12 mouse cellular contexts compared by ENCODE assay signal in the genomic region with DNA sequence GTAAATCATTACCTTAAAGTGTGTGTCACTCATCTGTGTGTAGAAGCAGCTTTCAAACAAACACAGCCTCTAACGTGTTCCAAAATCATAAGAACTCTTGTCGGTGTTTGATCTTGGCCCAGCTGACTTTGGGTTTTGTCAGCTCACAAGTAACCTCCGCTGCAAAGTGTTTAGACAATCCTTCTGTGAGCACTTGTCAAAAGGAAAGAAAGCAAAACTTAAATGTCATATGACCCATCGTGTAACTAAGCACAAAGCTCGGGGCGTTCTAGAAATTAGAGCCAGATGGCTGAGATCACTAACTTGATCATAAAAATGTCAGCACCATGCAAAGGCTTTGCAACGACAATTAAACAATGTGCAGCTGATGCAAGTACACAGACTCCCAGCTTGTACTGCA. TPM values are rescaled to one million over a fixed set of nuclear protein-coding genes. Genes with fewer than 3 reads are reported as not detected.
DNase-seq lines count a peak whose midpoint lies in the region; ATAC-seq lines count a peak whose summit lies in the region.
"Had no signal": no experiment of that assay in that cellular context is flagged by ENCODE, and none has a peak within 500 bp of the region (broad histone marks: within the 10 kb centered on the region; RNA-seq: fewer than 3 reads in every experiment).

No protein-coding gene starts in this region.

- no peak overlapping the region for H3K4me3 ChIP-seq in kidney, embryonic 15.5 days (replicated peaks)
- no peak overlapping the region for H3K4me3 ChIP-seq in embryonic facial prominence, embryonic 14.5 days (ENCODE audit: low read depth, low read length)
- H3K4me3 ChIP-seq in limb, embryonic 13.5 days, result no peak overlapping the region
- H3K4me3 ChIP-seq in intestine, embryonic 15.5 days (replicated peaks), result no peak overlapping the region

- no peak overlapping the region for H3K27ac ChIP-seq in kidney, embryonic 15.5 days
- no peak overlapping the region for H3K27ac ChIP-seq in embryonic facial prominence, embryonic 14.5 days (replicated peaks; ENCODE audit: low read depth, low read length)
- H3K27ac ChIP-seq in limb, embryonic 13.5 days, result no peak overlapping the region
- no peak overlapping the region for H3K27ac ChIP-seq in intestine, embryonic 15.5 days

- H3K36me3 ChIP-seq in kidney, embryonic 15.5 days, result no peaks in the 10 kb centered on the region
- no peaks in the 10 kb centered on the region for H3K36me3 ChIP-seq in embryonic facial prominence, embryonic 14.5 days (ENCODE audit: control insufficient read depth, insufficient read depth, low read length)
- H3K36me3 ChIP-seq in limb, embryonic 13.5 days, result no peaks in the 10 kb centered on the region
- H3K36me3 ChIP-seq in intestine, embryonic 15.5 days, result no peaks in the 10 kb centered on the region

- H3K9ac ChIP-seq in kidney, embryonic 15.5 days, result no peak overlapping the region
- no peak overlapping the region for H3K9ac ChIP-seq in embryonic facial prominence, embryonic 14.5 days (ENCODE audit: low read depth, low read length)
- no peak overlapping the region for H3K9ac ChIP-seq in limb, embryonic 13.5 days
- H3K9ac ChIP-seq in intestine, embryonic 15.5 days, result no peak overlapping the region

- ATAC-seq in kidney, embryonic 15.5 days (replicated peaks; ENCODE audit: low FRiP score), result peak; percentile 85
- no peak for ATAC-seq in embryonic facial prominence, embryonic 14.5 days (ENCODE audit: low read depth)
- no peak; the same call in 1 of the 2 replicates for ATAC-seq in limb, embryonic 13.5 days (ENCODE audit: low FRiP score, low read depth)
- no peak for ATAC-seq in intestine, embryonic 15.5 days
- ATAC-seq: Patski had no signal

- H3K27me3 ChIP-seq in kidney, embryonic 15.5 days, result no peaks in the 10 kb centered on the region
- H3K27me3 ChIP-seq in embryonic facial prominence, embryonic 14.5 days (replicated peaks; ENCODE audit: control insufficient read depth, insufficient read depth, low read length), result no peaks in the 10 kb centered on the region
- H3K27me3 ChIP-seq in limb, embryonic 13.5 days, result peaks cover 7% of the 10 kb centered on the region; the same call in 1 of the 2 replicates
- no peaks in the 10 kb centered on the region for H3K27me3 ChIP-seq in intestine, embryonic 15.5 days (replicated peaks)

- H3K4me1 ChIP-seq in kidney, embryonic 15.5 days, result peaks cover 4% of the 10 kb centered on the region; the same call in 1 of the 2 replicates
- H3K4me1 ChIP-seq in embryonic facial prominence, embryonic 14.5 days (ENCODE audit: control insufficient read depth, insufficient read depth, low read length), result no peaks in the 10 kb centered on the region
- H3K4me1 ChIP-seq in limb, embryonic 13.5 days, result peaks cover 10% of the 10 kb centered on the region
- H3K4me1 ChIP-seq in intestine, embryonic 15.5 days (replicated peaks), result no peaks in the 10 kb centered on the region

- 17% methylated on average over 7 of the region's 7 CpGs for WGBS in kidney, embryonic 15.5 days
- WGBS in embryonic facial prominence, embryonic 14.5 days, result 19% methylated on average over 7 of the region's 7 CpGs
- 5% methylated on average over 7 of the region's 7 CpGs for WGBS in limb, embryonic 13.5 days
- 20% methylated on average over 7 of the region's 7 CpGs for WGBS in intestine, embryonic 15.5 days

- no peak overlapping the region for H3K4me2 ChIP-seq in kidney, embryonic 15.5 days
- no peak overlapping the region for H3K4me2 ChIP-seq in embryonic facial prominence, embryonic 14.5 days (ENCODE audit: low read depth, low read length)
- H3K4me2 ChIP-seq in limb, embryonic 13.5 days (replicated peaks), result 0 out of 2 replicates have a peak overlapping the region, but pooled peaks have one; percentile 9
- no peak overlapping the region for H3K4me2 ChIP-seq in intestine, embryonic 15.5 days (replicated peaks)

- no peaks in the 10 kb centered on the region for H3K9me3 ChIP-seq in kidney, embryonic 15.5 days (replicated peaks)
- no peaks in the 10 kb centered on the region for H3K9me3 ChIP-seq in embryonic facial prominence, embryonic 14.5 days (ENCODE audit: control insufficient read depth, low read length)
- no peaks in the 10 kb centered on the region for H3K9me3 ChIP-seq in limb, embryonic 13.5 days
- no peaks in the 10 kb centered on the region for H3K9me3 ChIP-seq in intestine, embryonic 15.5 days

- DNase-seq in kidney, adult 18-20 months, result no peak
- DNase-seq in embryonic facial prominence, embryonic 14.5 days (ENCODE audit: low spot score), result peak; percentile 46
- peak; percentile 49 for DNase-seq in mesoderm, embryonic 11.5 days (ENCODE audit: low read depth, low spot score)
- DNase-seq in ovary, postnatal 36 days (ENCODE audit: low spot score), result no peak
- no peak for DNase-seq in cerebellum, postnatal 4 days (ENCODE audit: low spot score in 2 of 2)
- DNase-seq: cerebellum, adult 9-10 months; gastrocnemius, postnatal 25 days; thymus, postnatal 14 days had no signal

RNA-seq across cellular contexts. Expression of a gene that starts 47.2 kb away (rescaled TPM):
- polyA plus RNA-seq in kidney, embryonic 15.5 days (2015; fragmentation: Nextera tagmentation; extraction: Ambion mirVana), result 4.7 and 4.9 TPM in 2 replicates
- polyA plus RNA-seq in embryonic facial prominence, embryonic 14.5 days (2014; fragmentation: Nextera tagmentation; extraction: Ambion mirVana), result 0.63 and 0.67 TPM in 2 replicates
- polyA plus RNA-seq in limb, embryonic 13.5 days (2015; fragmentation: Nextera tagmentation; extraction: Ambion mirVana), result 0.08 and 0.22 TPM in 2 replicates
- 8.8 and 9.0 TPM in 2 replicates for polyA plus RNA-seq in intestine, embryonic 15.5 days (2015; fragmentation: Nextera tagmentation; extraction: Ambion mirVana)
- polyA plus RNA-seq: Patski had no signal

Comparison
In these comparisons a context has a peak if more than half of its experiments do, and no peak if none do; other contexts are left out.
1. DNase-seq: peak in embryonic facial prominence, embryonic 14.5 days (single experiment) and mesoderm, embryonic 11.5 days (single experiment); none in kidney, adult 18-20 months (single experiment), ovary, postnatal 36 days (single experiment) and cerebellum, postnatal 4 days (0 of 2).